Mouse (Mus musculus): ENCODE data around the gene Spag7. TPM values are rescaled to one million over a fixed set of nuclear protein-coding genes. Genes with fewer than 3 reads are reported as not detected.

Gene Spag7
- 195 and 218 TPM in 2 replicates for polyA plus RNA-seq (2011; ENCODE audit: insufficient read depth, insufficient read length, low read depth, missing spikeins)

GRCm38 (mm10) chr11:70668771-70669505 is at the start of gene Spag7:
Gene Spag7 (minus strand): TSS chr11:70669416.
- Histone ChIP-seq H3K9ac (ENCODE audit: low read depth, poor library complexity, severe bottlenecking) (peak within 1 kb of the TSS; percentile 84), H3K36me3 (ENCODE audit: control insufficient read depth, insufficient read depth, low read length, poor library complexity, severe bottlenecking) (peaks cover 25% of the 10 kb centered on the region), H3K4me3 (ENCODE audit: low read depth, low read length) (peak within 1 kb of the TSS; percentile 95), H3K27me3 (ENCODE audit: control insufficient read depth, insufficient read depth, low read length, poor library complexity, severe bottlenecking) (no peaks in the 10 kb centered on the region), H3K4me1 (ENCODE audit: control insufficient read depth, insufficient read depth, low read length) (peaks cover 2% of the 10 kb centered on the region), H3K9me3 (replicated peaks; ENCODE audit: control insufficient read depth, insufficient read depth, low read length, poor library complexity, severe bottlenecking) (no peaks in the 10 kb centered on the region), H3K27ac (ENCODE audit: insufficient read depth, low read length) (peak within 1 kb of the TSS; percentile 94)
- no peak for TF ChIP-seq EP300 (IDR thresholded peaks at IDR 0.05; ENCODE audit: insufficient read depth, low read depth, low read length)
- no peak for TF ChIP-seq POLR2A (IDR thresholded peaks at IDR 0.05; ENCODE audit: insufficient read depth, low read length)
- TF ChIP-seq CTCF (IDR thresholded peaks at IDR 0.05; ENCODE audit: low read depth, low read length): no peak

- no peak overlapping the region for H3K9ac ChIP-seq (ENCODE audit: low read depth, poor library complexity, severe bottlenecking)
- H3K4me3 ChIP-seq (ENCODE audit: low read depth, low read length): no peak overlapping the region
- H3K9me3 ChIP-seq (replicated peaks; ENCODE audit: control insufficient read depth, insufficient read depth, low read length, poor library complexity, severe bottlenecking): no peaks in the 10 kb centered on the region
- TF ChIP-seq POLR2A (IDR thresholded peaks at IDR 0.05; ENCODE audit: insufficient read depth, low read length): no peak
- no peak for TF ChIP-seq EP300 (IDR thresholded peaks at IDR 0.05; ENCODE audit: insufficient read depth, low read depth, low read length)
- no peaks in the 10 kb centered on the region for H3K4me1 ChIP-seq (ENCODE audit: control insufficient read depth, insufficient read depth, low read length)
- H3K27ac ChIP-seq (ENCODE audit: insufficient read depth, low read length): no peak overlapping the region
- no peaks in the 10 kb centered on the region for H3K27me3 ChIP-seq (ENCODE audit: control insufficient read depth, insufficient read depth, low read length, poor library complexity, severe bottlenecking)
- H3K36me3 ChIP-seq (ENCODE audit: control insufficient read depth, insufficient read depth, low read length, poor library complexity, severe bottlenecking): no peaks in the 10 kb centered on the region
Observed at GRCm38 (mm10) chr11:70718481-70718880, 49.3 kb upstream of the Spag7 start.

DNA sequence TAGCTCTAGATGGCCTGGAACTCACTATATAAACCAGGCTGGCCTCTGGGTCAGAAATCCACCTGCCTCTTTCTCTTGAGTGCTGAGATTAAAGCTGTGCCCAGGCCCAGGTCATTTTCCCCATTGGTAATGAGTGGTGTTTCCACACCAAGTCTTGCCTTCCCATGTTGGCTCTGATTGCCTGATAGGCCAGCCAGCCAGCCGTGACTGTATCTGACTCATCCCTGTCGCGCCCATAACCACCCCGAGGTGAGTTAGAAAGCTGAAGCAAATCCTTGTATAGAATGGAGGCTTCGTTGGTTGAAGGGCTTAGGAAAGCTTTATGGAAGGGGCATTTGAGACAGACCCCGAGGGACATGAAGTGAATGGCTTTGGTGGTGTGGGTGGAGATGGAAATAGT is 46.6 kb upstream of the Spag7 start:
- no peak overlapping the region for H3K4me3 ChIP-seq (ENCODE audit: low read depth, low read length)
- no peak overlapping the region for H3K9ac ChIP-seq (ENCODE audit: low read depth, poor library complexity, severe bottlenecking)
- no peaks in the 10 kb centered on the region for H3K4me1 ChIP-seq (ENCODE audit: control insufficient read depth, insufficient read depth, low read length)
- no peak for TF ChIP-seq EP300 (IDR thresholded peaks at IDR 0.05; ENCODE audit: insufficient read depth, low read depth, low read length)
- no peaks in the 10 kb centered on the region for H3K9me3 ChIP-seq (replicated peaks; ENCODE audit: control insufficient read depth, insufficient read depth, low read length, poor library complexity, severe bottlenecking)
- no peak overlapping the region for H3K27ac ChIP-seq (ENCODE audit: insufficient read depth, low read length)
- H3K36me3 ChIP-seq (ENCODE audit: control insufficient read depth, insufficient read depth, low read length, poor library complexity, severe bottlenecking): peaks cover 7% of the 10 kb centered on the region
- H3K27me3 ChIP-seq (ENCODE audit: control insufficient read depth, insufficient read depth, low read length, poor library complexity, severe bottlenecking): no peaks in the 10 kb centered on the region

DNA sequence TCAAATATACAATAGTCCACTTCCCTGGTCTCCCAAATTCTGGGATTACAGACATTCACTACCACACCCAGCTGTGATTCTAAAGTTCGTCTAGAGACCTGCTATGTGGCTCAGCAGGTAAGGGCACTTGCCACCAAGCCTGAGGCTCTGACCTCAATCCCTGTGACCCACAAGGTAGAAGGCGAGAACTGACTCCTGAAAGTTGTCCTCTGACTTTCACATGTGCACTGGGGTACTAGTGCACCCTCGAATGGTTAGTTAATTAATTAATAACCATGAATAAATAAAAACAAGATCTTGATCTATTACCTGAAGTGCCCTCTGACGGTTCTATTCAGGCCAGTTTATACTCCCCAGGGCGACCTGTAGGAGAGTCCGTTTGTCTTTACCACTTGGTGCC is 44.0 kb upstream of the Spag7 start:
- peaks cover 9% of the 10 kb centered on the region for H3K36me3 ChIP-seq (ENCODE audit: control insufficient read depth, insufficient read depth, low read length, poor library complexity, severe bottlenecking)
- H3K27ac ChIP-seq (ENCODE audit: insufficient read depth, low read length): no peak overlapping the region
- TF ChIP-seq EP300 (IDR thresholded peaks at IDR 0.05; ENCODE audit: insufficient read depth, low read depth, low read length) (no peak), POLR2A (IDR thresholded peaks at IDR 0.05; ENCODE audit: insufficient read depth, low read length) (no peak), CTCF (IDR thresholded peaks at IDR 0.05; ENCODE audit: low read depth, low read length) (no peak)
- no peaks in the 10 kb centered on the region for H3K27me3 ChIP-seq (ENCODE audit: control insufficient read depth, insufficient read depth, low read length, poor library complexity, severe bottlenecking)
- no peaks in the 10 kb centered on the region for H3K9me3 ChIP-seq (replicated peaks; ENCODE audit: control insufficient read depth, insufficient read depth, low read length, poor library complexity, severe bottlenecking)
- H3K9ac ChIP-seq (ENCODE audit: low read depth, poor library complexity, severe bottlenecking): no peak overlapping the region
- no peak overlapping the region for H3K4me3 ChIP-seq (ENCODE audit: low read depth, low read length)
- H3K4me1 ChIP-seq (ENCODE audit: control insufficient read depth, insufficient read depth, low read length): no peaks in the 10 kb centered on the region

GRCm38 (mm10) chr11:70711026-70711425 is 41.8 kb upstream of the Spag7 start:
- H3K27me3 ChIP-seq (ENCODE audit: control insufficient read depth, insufficient read depth, low read length, poor library complexity, severe bottlenecking): no peaks in the 10 kb centered on the region
- H3K36me3 ChIP-seq (ENCODE audit: control insufficient read depth, insufficient read depth, low read length, poor library complexity, severe bottlenecking): peaks cover 25% of the 10 kb centered on the region

GRCm38 (mm10) chr11:70706127-70706526 is 36.9 kb upstream of the Spag7 start:
- no peaks in the 10 kb centered on the region for H3K4me1 ChIP-seq (ENCODE audit: control insufficient read depth, insufficient read depth, low read length)
- H3K36me3 ChIP-seq (ENCODE audit: control insufficient read depth, insufficient read depth, low read length, poor library complexity, severe bottlenecking): peaks cover 32% of the 10 kb centered on the region
- no peaks in the 10 kb centered on the region for H3K27me3 ChIP-seq (ENCODE audit: control insufficient read depth, insufficient read depth, low read length, poor library complexity, severe bottlenecking)
- TF ChIP-seq EP300 (IDR thresholded peaks at IDR 0.05; ENCODE audit: insufficient read depth, low read depth, low read length): no peak
- TF ChIP-seq CTCF (IDR thresholded peaks at IDR 0.05; ENCODE audit: low read depth, low read length): no peak
- no peak for TF ChIP-seq POLR2A (IDR thresholded peaks at IDR 0.05; ENCODE audit: insufficient read depth, low read length)
- H3K9me3 ChIP-seq (replicated peaks; ENCODE audit: control insufficient read depth, insufficient read depth, low read length, poor library complexity, severe bottlenecking): no peaks in the 10 kb centered on the region
- no peak overlapping the region for H3K27ac ChIP-seq (ENCODE audit: insufficient read depth, low read length)
- H3K4me3 ChIP-seq (ENCODE audit: low read depth, low read length): no peak overlapping the region
- no peak overlapping the region for H3K9ac ChIP-seq (ENCODE audit: low read depth, poor library complexity, severe bottlenecking)

More at GRCm38 (mm10) chr11:70711026-70711425, 41.8 kb upstream of the Spag7 start:
- Histone ChIP-seq H3K9ac (ENCODE audit: low read depth, poor library complexity, severe bottlenecking) (no peak overlapping the region), H3K4me1 (ENCODE audit: control insufficient read depth, insufficient read depth, low read length) (no peaks in the 10 kb centered on the region), H3K27ac (ENCODE audit: insufficient read depth, low read length) (no peak overlapping the region), H3K4me3 (ENCODE audit: low read depth, low read length) (no peak overlapping the region), H3K9me3 (replicated peaks; ENCODE audit: control insufficient read depth, insufficient read depth, low read length, poor library complexity, severe bottlenecking) (no peaks in the 10 kb centered on the region)
- no peak for TF ChIP-seq CTCF (IDR thresholded peaks at IDR 0.05; ENCODE audit: low read depth, low read length)
- TF ChIP-seq EP300 (IDR thresholded peaks at IDR 0.05; ENCODE audit: insufficient read depth, low read depth, low read length): no peak
